Mouse (Mus musculus) inflammation-experienced regulatory T-cells, adult 6 months (primary cell): Measurements from ENCODE around the gene Gzmb. TPM values are rescaled to one million over a fixed set of nuclear protein-coding genes. Genes with fewer than 3 reads are reported as not detected.

Source experiments
- polyA plus RNA-seq, 3 experiments: library from polyadenylated mRNA; unstranded; fragments of 100-300 nt; shearing (Covaris generic); gene quantifications; one replicate each; pipeline ENCODE4 v1.2.1; 2017

Gzmb gene
- polyA plus RNA-seq, 3 experiments from 2014 or later = 13.5 to 296 (median 19.9) TPM

Other genes starting within 250 kb of the Gzmb start
- not detected for gene Mcpt1, start 244.3 kb downstream of the Gzmb start, polyA plus RNA-seq
- not detected for gene Mcpt9, start 231.8 kb downstream of the Gzmb start, polyA plus RNA-seq
- not detected for gene Mcpt2, start 220.2 kb downstream of the Gzmb start, polyA plus RNA-seq
- not detected for gene Mcpt4, start 199.9 kb downstream of the Gzmb start, polyA plus RNA-seq
- gene Mcpt8, start 177.0 kb downstream of the Gzmb start, polyA plus RNA-seq = not detected
- gene Ctsg, start 159.7 kb downstream of the Gzmb start, polyA plus RNA-seq = not detected
- gene Gzme, start 141.6 kb downstream of the Gzmb start, polyA plus RNA-seq = not detected
- gene Gzmd, start 129.7 kb downstream of the Gzmb start, polyA plus RNA-seq = not detected
- not detected for gene Gzmg, start 102.7 kb downstream of the Gzmb start, polyA plus RNA-seq
- not detected for gene Gzmn, start 87.7 kb downstream of the Gzmb start, polyA plus RNA-seq
- gene Gzmf, start 50.8 kb downstream of the Gzmb start, polyA plus RNA-seq = not detected
- gene Gzmc, start 27.6 kb downstream of the Gzmb start, polyA plus RNA-seq = 1 to 10 TPM; 3.0 to 5.8 (median 4.6) TPM
- not detected for gene Atp12a, start 102.8 kb upstream of the Gzmb start, polyA plus RNA-seq
- 1 to 10 TPM in 1 of 3 experiments, under 1 TPM in 2; 0.45 to 2.5 (median 0.51) TPM for gene Rnf17, start 140.3 kb upstream of the Gzmb start, polyA plus RNA-seq